25 mouse cellular contexts compared by ENCODE assay signal in genomic region chr13:101798522-101798921, GRCm38 (mm10). TPM values are rescaled to one million over a fixed set of nuclear protein-coding genes. Genes with fewer than 3 reads are reported as not detected.
DNase-seq lines count a peak whose midpoint lies in the region; ATAC-seq and TF ChIP-seq lines count a peak whose summit lies in the region.
"Had no signal": no experiment of that assay in that cellular context is flagged by ENCODE, and none has a peak within 500 bp of the region (broad histone marks: within the 10 kb centered on the region; RNA-seq: fewer than 3 reads in every experiment).

No protein-coding gene starts in this region.

- no peak overlapping the region for H3K4me2 ChIP-seq in CH12.LX (ENCODE audit: insufficient read depth, low read depth, poor library complexity, severe bottlenecking)
- no peak overlapping the region for H3K4me2 ChIP-seq in neural tube, embryonic 15.5 days
- H3K4me2 ChIP-seq: embryonic facial prominence, embryonic 12.5 days; forebrain, embryonic 12.5 days had no signal

- in situ Hi-C loops in CH12.LX (cut with MboI; ENCODE audit: low pct_ligation_motif_present, low pct_unique_long_range_greater_than_20kb, low sequenced_read_pairs), result no loop called here

- intact Hi-C loops in heart, postnatal 36 days (cut with DNase I), result loop anchor here (1.0 kb wide), 1 partner anchor 19 kb away; no protein-coding TSS in a partner anchor

- H3K36me3 ChIP-seq in CH12.LX (replicated peaks in 1 of 2; ENCODE audit: control insufficient read depth in 1 of 2, insufficient read depth in 1 of 2, low read length in 1 of 2) (no peaks in the 10 kb centered on the region), MEL (ENCODE audit: control insufficient read depth in 1 of 2, insufficient read depth in 2 of 2, low read length in 2 of 2) (no peaks in the 10 kb centered on the region; a peak in 1 of 4 replicates)
- H3K36me3 ChIP-seq in neural tube, embryonic 15.5 days, result no peaks in the 10 kb centered on the region
- H3K36me3 ChIP-seq: embryonic facial prominence, embryonic 10.5 days; embryonic facial prominence, embryonic 12.5 days; forebrain, embryonic 10.5 days; forebrain, embryonic 12.5 days had no signal

- H3K9me3 ChIP-seq in CH12.LX (replicated peaks; ENCODE audit: low read length), result no peaks in the 10 kb centered on the region
- H3K9me3 ChIP-seq in MEL (replicated peaks; ENCODE audit: insufficient read depth, low read length), result no peaks in the 10 kb centered on the region
- H3K9me3 ChIP-seq in neural tube, embryonic 15.5 days (replicated peaks), result no peaks in the 10 kb centered on the region
- H3K9me3 ChIP-seq: embryonic facial prominence, embryonic 10.5 days; embryonic facial prominence, embryonic 12.5 days; forebrain, embryonic 10.5 days; forebrain, embryonic 12.5 days had no signal

- ATAC-seq in megakaryocyte progenitor cell, adult 5-6 weeks (replicated peaks; ENCODE audit: poor library complexity), result 0 out of 2 replicates have a peak, but pooled peaks have one; percentile 21
- ATAC-seq in neural tube, embryonic 15.5 days (ENCODE audit: low FRiP score), result no peak
- ATAC-seq: activated CD4-positive, CD25-positive, alpha-beta regulatory T cell, adult 4 months; CD4-positive, CD25-positive, alpha-beta regulatory T cell, adult 4 months; forebrain, embryonic 14.5 days; forebrain, embryonic 16.5 days had no signal

- dilution Hi-C loops in CH12.LX (cut with MboI; ENCODE audit: extremely low pct_ligation_motif_present, extremely low pct_unique_long_range_greater_than_20kb, low sequenced_read_pairs), result no loop called here

- H3K4me3 ChIP-seq in CH12.LX (replicated peaks in 1 of 3; ENCODE audit: low read depth in 2 of 3, low read length in 2 of 3, poor library complexity in 1 of 3) (no peak overlapping the region), MEL (ENCODE audit: control insufficient read depth in 1 of 2, insufficient read depth in 1 of 2, low read depth in 2 of 2, low read length in 2 of 2) (no peak overlapping the region)
- H3K4me3 ChIP-seq in neural tube, embryonic 15.5 days (replicated peaks), result no peak overlapping the region
- H3K4me3 ChIP-seq: embryonic facial prominence, embryonic 10.5 days; embryonic facial prominence, embryonic 12.5 days; erythroblast, embryonic 14.5 days; forebrain, embryonic 10.5 days; forebrain, embryonic 12.5 days had no signal

- TF ChIP-seq CTCF in CH12.LX (conservative IDR thresholded peaks at IDR 0.05 in 1 of 2, IDR thresholded peaks at IDR 0.05 in 1 of 2; ENCODE audit: low read depth in 2 of 2, low read length in 2 of 2) (no peak), MEL (IDR thresholded peaks at IDR 0.05 in 2 of 3, conservative IDR thresholded peaks at IDR 0.05 in 1 of 3; ENCODE audit: control insufficient read depth in 1 of 3, insufficient read depth in 1 of 3, low read depth in 2 of 3, low read length in 3 of 3, poor library complexity in 1 of 3, severe bottlenecking in 1 of 3) (no peak)

- TF ChIP-seq EP300 in CH12.LX (IDR thresholded peaks at IDR 0.05; ENCODE audit: low read length) (no peak), MEL (IDR thresholded peaks at IDR 0.05; ENCODE audit: low read depth in 1 of 2, low read length in 2 of 2) (no peak)

- DNase-seq in CH12.LX (ENCODE audit: extremely low read depth) (no peak), MEL (ENCODE audit: low read depth, low spot score) (no peak)
- DNase-seq in T-cell, adult 2 months (ENCODE audit: low spot score), result no peak
- no peak for DNase-seq in heart, postnatal 4 days
- no peak for DNase-seq in heart, postnatal 36 days
- DNase-seq: adrenal gland, adult 8-10 months; adrenal gland, postnatal 14 days; adrenal gland, postnatal 36 days; B cell, adult 2 months; cerebellum, adult 11-12 months; cerebellum, adult 2 months; cerebellum, adult 9-10 months; cerebellum, postnatal 10 days; cerebellum, postnatal 25 days had no signal

- no peak overlapping the region for H3K9ac ChIP-seq in CH12.LX (ENCODE audit: insufficient read depth, low read depth)
- H3K9ac ChIP-seq in MEL (ENCODE audit: control insufficient read depth, low read depth, low read length, poor library complexity, severe bottlenecking), result no peak overlapping the region
- H3K9ac ChIP-seq in neural tube, embryonic 15.5 days (replicated peaks), result no peak overlapping the region
- H3K9ac ChIP-seq: embryonic facial prominence, embryonic 12.5 days; forebrain, embryonic 12.5 days had no signal

- H3K79me2 ChIP-seq in CH12.LX (replicated peaks; ENCODE audit: control insufficient read depth, extremely low read depth, insufficient read depth, poor library complexity, severe bottlenecking) (no peaks in the 10 kb centered on the region), MEL (ENCODE audit: control insufficient read depth, insufficient read depth, low read length, poor library complexity) (no peaks in the 10 kb centered on the region)

- H3K27me3 ChIP-seq in CH12.LX (replicated peaks) (no peaks in the 10 kb centered on the region), MEL (ENCODE audit: control insufficient read depth in 1 of 2, insufficient read depth in 2 of 2, low read length in 2 of 2) (no peaks in the 10 kb centered on the region; a peak in 1 of 4 replicates)
- H3K27me3 ChIP-seq in neural tube, embryonic 15.5 days (replicated peaks), result no peaks in the 10 kb centered on the region
- H3K27me3 ChIP-seq: embryonic facial prominence, embryonic 12.5 days had no signal

- WGBS in neural tube, embryonic 15.5 days, result 92% methylated on average over 4 of the region's 4 CpGs

- no peak for TF ChIP-seq RAD21 in CH12.LX (IDR thresholded peaks at IDR 0.05; ENCODE audit: low read depth, low read length)
- TF ChIP-seq RAD21 in MEL (IDR thresholded peaks at IDR 0.05; ENCODE audit: low read depth, low read length), result no peak

- no peak for TF ChIP-seq POLR2A in CH12.LX (IDR thresholded peaks at IDR 0.05; ENCODE audit: low read depth, low read length)
- TF ChIP-seq POLR2A in MEL (IDR thresholded peaks at IDR 0.05; ENCODE audit: control insufficient read depth in 1 of 2, insufficient read depth in 1 of 2, low read depth in 1 of 2, low read length in 2 of 2, poor library complexity in 1 of 2), result no peak

- H3K4me1 ChIP-seq in CH12.LX (ENCODE audit: control insufficient read depth in 1 of 2, insufficient read depth in 2 of 2) (peaks cover 17 to 51% of the 10 kb centered on the region in 2 experiments; a peak in 3 of 4 replicates), MEL (ENCODE audit: control insufficient read depth in 1 of 2, insufficient read depth in 2 of 2, low read length in 2 of 2) (no peaks in the 10 kb centered on the region)
- H3K4me1 ChIP-seq in neural tube, embryonic 15.5 days, result peaks cover 14% of the 10 kb centered on the region

- no peak overlapping the region for H3K27ac ChIP-seq in CH12.LX (ENCODE audit: insufficient read depth, low read depth)
- H3K27ac ChIP-seq in MEL (ENCODE audit: control insufficient read depth, low read depth, low read length), result no peak overlapping the region
- H3K27ac ChIP-seq in neural tube, embryonic 15.5 days (replicated peaks), result no peak overlapping the region
- H3K27ac ChIP-seq: embryonic facial prominence, embryonic 10.5 days; embryonic facial prominence, embryonic 12.5 days; forebrain, embryonic 10.5 days; forebrain, embryonic 12.5 days had no signal

TF ChIP-seq in CH12.LX, 34 proteins besides CTCF, POLR2A, EP300 and RAD21 (continues in another document):
- TF ChIP-seq UBTF (IDR thresholded peaks at IDR 0.05; ENCODE audit: low read depth, low read length), result no peak
- TF ChIP-seq USF1 (IDR thresholded peaks at IDR 0.05; ENCODE audit: low read depth, low read length), result no peak
- peak; percentile 72 for TF ChIP-seq ZNF384 (IDR thresholded peaks at IDR 0.05; ENCODE audit: low read depth, low read length)
- no peak for TF ChIP-seq MAZ (IDR thresholded peaks at IDR 0.05; ENCODE audit: low read depth, low read length)
- no peak for TF ChIP-seq GABPA (IDR thresholded peaks at IDR 0.05; ENCODE audit: insufficient replicate concordance, low read depth, low read length)
- no peak for TF ChIP-seq E2F4 (IDR thresholded peaks at IDR 0.05; ENCODE audit: insufficient replicate concordance, low read depth, low read length)
- no peak for TF ChIP-seq ELF1 (IDR thresholded peaks at IDR 0.05; ENCODE audit: low read depth, low read length)
- no peak for TF ChIP-seq JUN (IDR thresholded peaks at IDR 0.05; ENCODE audit: insufficient read depth, low read depth, low read length)
- TF ChIP-seq MXI1 (IDR thresholded peaks at IDR 0.05; ENCODE audit: low read depth, low read length), result 0 out of 2 replicates have a peak, but pooled peaks have one; percentile 24
- no peak for TF ChIP-seq KAT2A (IDR thresholded peaks at IDR 0.05; ENCODE audit: insufficient replicate concordance, low read length)
- no peak for TF ChIP-seq ZMIZ1 (IDR thresholded peaks at IDR 0.05; ENCODE audit: low read depth, low read length)

TF ChIP-seq in MEL, 35 proteins besides CTCF, POLR2A, EP300 and RAD21:
- TF ChIP-seq MAZ (IDR thresholded peaks at IDR 0.05; ENCODE audit: low read depth, low read length) (no peak), USF1 (IDR thresholded peaks at IDR 0.05; ENCODE audit: low read depth, low read length) (0 out of 2 replicates have a peak, but pooled peaks have one; percentile 16), NRF1 (IDR thresholded peaks at IDR 0.05; ENCODE audit: insufficient read depth, low read depth, low read length, poor library complexity, severe bottlenecking) (no peak), ZNF384 (IDR thresholded peaks at IDR 0.05; ENCODE audit: low read depth, low read length) (peak; percentile 46; the same call in 1 of the 2 replicates)

RNA-seq across cellular contexts. Expression of gene Pik3r1, which starts 30.5 kb away (rescaled TPM):
- total RNA-seq in CH12.LX (2012; rRNA removed), result 17.0 and 17.5 TPM in 2 replicates
- total RNA-seq in CH12.LX (2014; rRNA removed), result 20.2 and 21.0 TPM in 2 replicates
- polyA plus RNA-seq in CH12.LX (2012; ENCODE audit: insufficient read length, low read depth), result 19.3 and 20.9 TPM in 2 replicates
- 41.4 TPM in 2 replicates for total RNA-seq in MEL (2012; rRNA removed)
- 100 to 1,000 TPM in 1 of 2 experiments, 10 to 100 TPM in 1; 23.8 to 116 TPM for polyA plus RNA-seq in MEL (2012; ENCODE audit: insufficient read depth in 1 of 2, insufficient read length in 2 of 2, low read depth in 1 of 2, low replicate concordance in 2 of 2, missing spikeins in 1 of 2)
- total RNA-seq in megakaryocyte progenitor cell, adult 5-6 weeks (2015), result 88.5 and 90.8 TPM in 2 replicates
- total RNA-seq in megakaryocyte progenitor cell, adult 5-6 weeks (2017), result 84.9 and 106 TPM in 2 replicates
- 10 to 100 TPM; 34.7 to 35.8 TPM for total RNA-seq in heart, postnatal 4 days (2021)
- total RNA-seq in heart, postnatal 36 days (2021), result 100 to 1,000 TPM; 102 to 142 TPM
- 63.0 and 65.5 TPM in 2 replicates for polyA plus RNA-seq in neural tube, embryonic 15.5 days (2015; fragmentation: Nextera tagmentation; extraction: Ambion mirVana)

Comparison
In these comparisons a context has a peak if more than half of its experiments do, and no peak if none do; other contexts are left out.
1. Of the 35 proteins assayed by ChIP-seq in both MEL and CH12.LX: peak only in MEL: USF1; only in CH12.LX: BHLHE40, MXI1 and SIN3A; in both: ZNF384; in neither: 30.